Mouse (Mus musculus): Measurements from ENCODE around the gene Arrdc5. TPM values are rescaled to one million over a fixed set of nuclear protein-coding genes. Genes with fewer than 3 reads are reported as not detected.
"Not testable (repeated sequence)": the region's sequence is repeated elsewhere in the genome, so short reads cannot be mapped to it uniquely, and the experiment has no call there.

Arrdc5 gene
- polyA plus RNA-seq, 1 experiment from 2014 or later: not detected

DNA sequence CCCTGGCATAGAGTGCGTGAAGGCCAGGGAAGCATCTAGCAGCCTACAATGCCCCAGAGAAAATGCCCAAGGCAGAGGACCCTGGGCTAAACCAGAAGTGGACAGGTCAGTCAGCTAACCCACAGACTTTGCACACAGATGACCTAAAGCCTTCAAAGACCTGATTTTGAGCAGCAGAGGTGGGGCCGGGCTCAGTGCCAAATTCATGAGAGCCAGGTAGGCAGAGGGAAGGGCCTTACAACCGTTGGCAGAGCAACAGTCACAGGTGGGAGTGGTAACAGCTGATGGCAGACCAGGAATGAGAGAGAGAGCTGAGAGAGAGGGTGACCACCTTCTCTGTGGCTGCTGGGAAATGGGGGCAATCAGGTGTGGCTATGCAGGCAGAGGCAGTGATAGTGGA, 27.4 kb downstream of the Arrdc5 start:
- Histone ChIP-seq H3K9me3 (no peaks in the 10 kb centered on the region), H3K9ac (no peak overlapping the region), H3K27ac (no peak overlapping the region), H3K4me1 (replicated peaks) (peaks cover 24% of the 10 kb centered on the region), H3K4me2 (no peak overlapping the region), H3K27me3 (no peaks in the 10 kb centered on the region), H3K4me3 (no peak overlapping the region), H3K36me3 (peaks cover 8% of the 10 kb centered on the region)
- ATAC-seq (ENCODE audit: low FRiP score): no peak
- 80% methylated on average over 3 of the region's 3 CpGs for WGBS

DNA sequence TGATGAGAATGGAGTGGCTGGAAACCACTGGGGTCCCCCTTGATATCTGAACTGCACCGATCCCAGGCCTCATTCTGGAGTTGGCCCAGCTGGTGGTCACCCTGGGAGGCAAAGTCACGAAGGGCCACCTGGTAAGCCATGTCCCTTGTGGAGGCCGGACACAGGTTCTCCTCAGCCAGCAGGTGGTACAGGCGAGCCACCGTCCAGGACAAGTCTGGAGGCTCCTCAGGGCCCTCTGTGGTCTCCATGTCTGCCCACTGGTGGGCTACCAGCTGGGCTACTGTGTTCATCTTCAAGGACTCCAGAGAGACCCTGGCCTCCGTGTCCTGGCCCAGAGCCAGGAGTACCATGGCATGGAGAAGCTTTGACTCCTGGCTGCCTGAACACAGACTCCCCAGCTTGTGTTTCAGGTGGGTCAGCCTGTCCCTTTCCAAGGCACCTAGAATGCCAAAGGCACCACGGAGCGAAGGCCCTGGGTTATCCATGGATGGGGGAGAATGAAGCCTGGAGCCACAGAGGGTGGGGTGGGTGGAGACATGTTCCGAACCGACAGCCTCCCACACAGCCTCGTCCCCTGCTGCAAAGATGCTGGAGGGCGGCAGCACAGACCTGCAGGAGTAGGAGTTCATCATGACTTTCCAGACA, 28.4 kb downstream of the Arrdc5 start:
- H3K27me3 ChIP-seq: no peaks in the 10 kb centered on the region
- no peak for ATAC-seq (ENCODE audit: low FRiP score)
- no peaks in the 10 kb centered on the region for H3K9me3 ChIP-seq
- no peak overlapping the region for H3K4me2 ChIP-seq
- 87% methylated on average over 12 of the region's 12 CpGs for WGBS
- no peak overlapping the region for H3K27ac ChIP-seq
- H3K4me1 ChIP-seq (replicated peaks): peaks cover 17% of the 10 kb centered on the region
- no peak overlapping the region for H3K9ac ChIP-seq
- peaks cover 8% of the 10 kb centered on the region for H3K36me3 ChIP-seq
- no peak overlapping the region for H3K4me3 ChIP-seq

DNA sequence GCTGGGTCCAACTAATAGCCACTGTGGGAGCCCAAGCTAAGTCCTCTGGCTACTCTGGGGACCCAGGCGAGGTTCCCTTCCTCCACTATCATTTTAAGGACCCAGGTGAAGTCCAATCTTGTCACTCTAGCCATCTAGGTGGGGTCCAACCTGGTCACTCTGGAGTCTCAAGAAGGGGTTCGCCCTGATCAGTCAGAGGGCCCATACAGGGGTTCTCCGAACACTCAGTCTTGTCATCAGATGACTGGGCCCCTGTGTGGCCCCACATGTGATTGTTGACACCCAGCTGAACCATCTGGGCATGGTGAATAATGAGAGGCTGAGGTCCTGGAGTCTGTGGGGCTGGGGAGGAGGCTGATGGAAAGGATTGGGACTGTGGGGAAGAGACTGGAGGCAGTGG, 30.3 kb downstream of the Arrdc5 start:
- peak overlapping the region; percentile 40 for H3K4me3 ChIP-seq
- 83% methylated on average over 3 of the region's 3 CpGs for WGBS
- H3K4me1 ChIP-seq (replicated peaks): peaks cover 9% of the 10 kb centered on the region
- peak; percentile 43 for ATAC-seq (ENCODE audit: low FRiP score)
- peak overlapping the region; percentile 74 for H3K9ac ChIP-seq
- H3K27me3 ChIP-seq: no peaks in the 10 kb centered on the region
- H3K36me3 ChIP-seq: peaks cover 18% of the 10 kb centered on the region
- H3K27ac ChIP-seq: peak overlapping the region; percentile 87
- peak overlapping the region; percentile 69 for H3K4me2 ChIP-seq
- H3K9me3 ChIP-seq: no peaks in the 10 kb centered on the region

DNA sequence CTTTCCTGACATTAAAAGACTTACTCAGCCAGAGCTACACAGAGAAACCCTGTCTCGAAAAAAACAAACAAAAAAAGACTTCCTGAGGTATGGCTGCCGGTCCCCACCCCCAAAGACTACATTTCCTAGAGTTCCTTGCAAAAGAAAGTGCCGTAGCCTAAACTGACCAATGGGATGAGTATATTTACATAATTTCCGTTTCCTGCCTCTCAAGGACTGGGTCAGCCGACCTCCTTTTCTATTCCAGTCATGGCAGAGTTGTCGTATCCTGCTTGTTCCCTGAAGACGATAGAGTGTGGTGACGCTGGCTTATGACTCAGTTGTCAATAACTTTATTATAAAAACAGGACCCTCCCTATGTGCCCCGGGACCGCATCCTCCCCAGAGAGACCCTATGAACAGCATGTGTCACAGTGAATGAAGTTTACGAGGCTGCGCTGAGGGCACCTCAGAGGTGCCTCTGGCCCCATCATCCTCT, 30.9 kb downstream of the Arrdc5 start:
- Histone ChIP-seq H3K27ac (peak overlapping the region; percentile 87), H3K9ac (peak overlapping the region; percentile 74), H3K4me3 (peak overlapping the region; percentile 40), H3K4me1 (replicated peaks) (peaks cover 9% of the 10 kb centered on the region), H3K4me2 (peak overlapping the region; percentile 69), H3K36me3 (peaks cover 21% of the 10 kb centered on the region), H3K27me3 (no peaks in the 10 kb centered on the region), H3K9me3 (no peaks in the 10 kb centered on the region)
- peak; percentile 83 for ATAC-seq (ENCODE audit: low FRiP score)
- WGBS: 22% methylated on average over 12 of the region's 12 CpGs

DNA sequence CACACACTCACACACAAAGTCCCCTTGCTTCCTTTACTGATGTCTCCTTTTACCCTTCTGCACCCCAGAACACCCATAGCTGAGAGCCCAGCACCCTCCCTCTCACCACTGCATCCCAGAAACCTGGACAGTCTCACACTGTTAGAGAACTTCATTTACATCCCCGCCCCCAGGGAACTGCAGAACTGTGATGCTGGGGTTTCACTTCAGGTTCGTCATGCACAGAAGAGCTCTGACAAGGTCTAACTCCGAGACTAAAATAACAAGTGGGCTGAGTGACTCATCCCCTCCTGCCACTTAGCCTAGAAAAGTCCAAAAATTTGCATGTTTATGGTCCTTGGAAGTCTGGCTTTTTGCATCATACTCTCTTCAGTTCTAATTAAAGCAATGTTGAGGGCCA, 33.8 kb downstream of the Arrdc5 start:
- Histone ChIP-seq H3K27me3 (no peaks in the 10 kb centered on the region), H3K4me1 (replicated peaks) (peaks cover 32% of the 10 kb centered on the region), H3K9ac (no peak overlapping the region), H3K36me3 (peaks cover 36% of the 10 kb centered on the region), H3K4me3 (no peak overlapping the region), H3K27ac (no peak overlapping the region), H3K9me3 (no peaks in the 10 kb centered on the region), H3K4me2 (no peak overlapping the region)
- 71% methylated on average over 3 of the region's 3 CpGs for WGBS
- ATAC-seq (ENCODE audit: low FRiP score): no peak

DNA sequence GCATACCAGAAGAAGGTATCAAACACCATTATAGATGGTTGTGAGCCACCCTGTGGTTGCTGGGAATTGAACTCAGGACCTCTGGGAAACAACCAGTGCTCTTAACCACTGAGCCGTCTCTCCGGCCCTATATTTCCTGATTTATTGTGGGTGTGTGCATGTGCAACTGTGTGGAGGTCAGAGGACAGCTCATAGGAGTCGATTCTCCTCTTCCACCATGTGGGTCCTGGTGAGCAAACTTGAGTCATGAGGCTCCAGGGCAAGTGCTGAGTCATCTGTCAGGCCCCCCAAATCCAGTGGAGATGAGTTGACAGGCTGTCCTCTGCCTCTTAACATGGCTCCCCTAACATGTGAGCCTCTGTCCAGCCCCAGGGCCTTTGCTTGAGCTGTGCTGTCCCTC, 34.2 kb downstream of the Arrdc5 start:
- no peak overlapping the region for H3K4me2 ChIP-seq
- H3K4me1 ChIP-seq (replicated peaks): peaks cover 36% of the 10 kb centered on the region
- peaks cover 36% of the 10 kb centered on the region for H3K36me3 ChIP-seq
- no peak overlapping the region for H3K27ac ChIP-seq
- H3K27me3 ChIP-seq: no peaks in the 10 kb centered on the region
- WGBS: 92% methylated on average over 3 of the region's 3 CpGs
- no peak overlapping the region for H3K4me3 ChIP-seq
- H3K9me3 ChIP-seq: no peaks in the 10 kb centered on the region
- no peak for ATAC-seq (ENCODE audit: low FRiP score)
- H3K9ac ChIP-seq: no peak overlapping the region

DNA sequence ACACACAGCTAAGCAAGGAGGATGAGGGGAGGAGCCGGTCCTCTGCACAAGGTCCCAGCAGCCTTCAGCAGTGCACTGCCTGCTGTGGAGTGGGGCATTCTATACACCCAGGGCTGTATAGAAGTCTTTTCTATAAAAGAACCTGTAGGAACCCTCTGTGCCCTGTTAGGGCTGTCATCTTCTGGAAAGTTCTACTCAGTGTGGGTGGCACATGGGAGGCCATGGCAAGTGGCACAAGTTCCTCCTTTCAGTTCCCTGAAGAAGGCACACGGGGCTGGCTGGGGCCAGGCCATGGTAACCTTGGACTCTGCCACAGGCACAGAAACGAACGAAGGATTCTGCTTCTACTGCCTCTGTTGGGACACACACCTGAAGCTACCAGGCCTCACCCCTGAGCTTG, 35.1 kb downstream of the Arrdc5 start:
- no peaks in the 10 kb centered on the region for H3K27me3 ChIP-seq
- H3K27ac ChIP-seq: no peak overlapping the region
- no peaks in the 10 kb centered on the region for H3K9me3 ChIP-seq
- peaks cover 45% of the 10 kb centered on the region for H3K4me1 ChIP-seq (replicated peaks)
- no peak for ATAC-seq (ENCODE audit: low FRiP score)
- H3K36me3 ChIP-seq: peaks cover 44% of the 10 kb centered on the region
- H3K9ac ChIP-seq: no peak overlapping the region
- H3K4me2 ChIP-seq: no peak overlapping the region
- H3K4me3 ChIP-seq: no peak overlapping the region
- WGBS: 92% methylated on average over 4 of the region's 4 CpGs

DNA sequence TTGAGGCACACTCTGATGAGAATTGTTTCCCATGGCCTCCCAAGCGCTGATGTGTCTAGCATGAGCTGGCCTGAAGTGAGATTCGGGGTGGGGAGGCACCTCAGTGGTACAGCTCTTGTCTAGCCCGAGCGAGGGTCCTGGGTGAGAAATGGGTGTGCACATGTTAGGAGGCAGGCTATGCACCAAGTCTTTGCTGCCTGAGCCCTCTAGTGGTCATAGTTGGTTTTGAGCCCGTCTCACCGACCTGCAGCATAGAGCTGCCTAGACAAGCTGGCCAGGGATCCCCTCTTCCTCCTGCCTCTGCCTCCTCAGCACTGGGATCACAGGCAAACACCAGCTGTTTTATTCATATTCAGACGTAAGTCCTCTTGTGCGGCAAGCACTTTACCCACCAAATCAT, 36.1 kb downstream of the Arrdc5 start:
- Histone ChIP-seq H3K9ac (no peak overlapping the region), H3K9me3 (no peaks in the 10 kb centered on the region), H3K36me3 (peaks cover 54% of the 10 kb centered on the region), H3K4me2 (no peak overlapping the region), H3K27ac (no peak overlapping the region), H3K4me1 (replicated peaks) (peaks cover 48% of the 10 kb centered on the region), H3K4me3 (no peak overlapping the region), H3K27me3 (no peaks in the 10 kb centered on the region)
- 22% methylated on average over 8 of the region's 8 CpGs for WGBS
- ATAC-seq (ENCODE audit: low FRiP score): peak; percentile 57

DNA sequence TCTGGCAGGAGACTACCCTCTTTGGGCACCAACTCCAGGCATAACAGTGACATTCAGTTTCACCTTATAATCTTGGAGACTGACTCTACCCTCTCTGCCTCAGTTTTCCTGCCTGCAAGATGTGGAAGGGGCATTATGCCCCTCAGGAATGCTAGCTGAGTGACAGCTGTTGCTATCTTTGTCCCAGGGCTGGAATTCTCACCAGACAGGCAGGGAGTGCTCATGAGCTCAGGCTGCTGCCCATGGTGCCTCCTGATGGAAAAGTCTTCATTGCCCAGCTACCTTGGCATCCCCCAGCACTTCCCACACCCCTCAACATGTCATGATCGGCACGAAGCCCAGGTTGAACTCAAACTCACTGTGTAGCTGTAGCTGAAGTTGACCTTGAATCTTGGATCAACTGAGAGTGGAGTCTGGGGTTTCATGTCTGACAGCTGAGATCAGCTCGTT, 37.4 kb downstream of the Arrdc5 start:
- Histone ChIP-seq H3K4me3 (no peak overlapping the region), H3K9me3 (no peaks in the 10 kb centered on the region), H3K27me3 (no peaks in the 10 kb centered on the region), H3K4me2 (no peak overlapping the region), H3K4me1 (replicated peaks) (peaks cover 60% of the 10 kb centered on the region), H3K27ac (no peak overlapping the region), H3K36me3 (peaks cover 64% of the 10 kb centered on the region), H3K9ac (peak overlapping the region; percentile 9; the same call in 1 of the 2 replicates)
- no peak for ATAC-seq (ENCODE audit: low FRiP score)
- 94% methylated on average over 3 of the region's 3 CpGs for WGBS

DNA sequence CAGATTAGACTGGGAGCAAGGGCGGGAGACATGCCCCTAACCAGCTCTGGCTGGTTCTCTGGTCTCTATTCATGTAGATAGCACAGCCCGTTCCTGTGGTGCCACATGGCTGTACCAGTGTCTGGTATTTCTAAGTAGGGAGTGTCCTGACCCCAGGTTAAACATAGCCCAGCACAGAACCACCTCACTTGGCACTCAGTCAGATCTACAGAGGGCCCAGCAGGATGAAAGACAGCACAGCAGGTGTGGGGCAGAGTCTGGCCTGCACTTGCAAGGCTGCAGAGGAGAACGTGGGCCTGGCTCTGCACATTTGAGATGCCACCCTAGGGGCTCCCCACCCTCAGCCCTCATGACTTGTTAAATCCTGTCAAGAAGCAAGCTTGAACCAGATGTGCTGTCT, 38.9 kb downstream of the Arrdc5 start:
- ATAC-seq (ENCODE audit: low FRiP score): no peak
- no peak overlapping the region for H3K4me3 ChIP-seq
- 75% methylated on average over 3 of the region's 3 CpGs for WGBS
- H3K9me3 ChIP-seq: no peaks in the 10 kb centered on the region
- peak overlapping the region; percentile 49; the same call in 1 of the 2 replicates for H3K9ac ChIP-seq
- no peak overlapping the region for H3K4me2 ChIP-seq
- peaks cover 64% of the 10 kb centered on the region for H3K4me1 ChIP-seq (replicated peaks)
- no peaks in the 10 kb centered on the region for H3K27me3 ChIP-seq
- no peak overlapping the region for H3K27ac ChIP-seq
- peaks cover 64% of the 10 kb centered on the region for H3K36me3 ChIP-seq

DNA sequence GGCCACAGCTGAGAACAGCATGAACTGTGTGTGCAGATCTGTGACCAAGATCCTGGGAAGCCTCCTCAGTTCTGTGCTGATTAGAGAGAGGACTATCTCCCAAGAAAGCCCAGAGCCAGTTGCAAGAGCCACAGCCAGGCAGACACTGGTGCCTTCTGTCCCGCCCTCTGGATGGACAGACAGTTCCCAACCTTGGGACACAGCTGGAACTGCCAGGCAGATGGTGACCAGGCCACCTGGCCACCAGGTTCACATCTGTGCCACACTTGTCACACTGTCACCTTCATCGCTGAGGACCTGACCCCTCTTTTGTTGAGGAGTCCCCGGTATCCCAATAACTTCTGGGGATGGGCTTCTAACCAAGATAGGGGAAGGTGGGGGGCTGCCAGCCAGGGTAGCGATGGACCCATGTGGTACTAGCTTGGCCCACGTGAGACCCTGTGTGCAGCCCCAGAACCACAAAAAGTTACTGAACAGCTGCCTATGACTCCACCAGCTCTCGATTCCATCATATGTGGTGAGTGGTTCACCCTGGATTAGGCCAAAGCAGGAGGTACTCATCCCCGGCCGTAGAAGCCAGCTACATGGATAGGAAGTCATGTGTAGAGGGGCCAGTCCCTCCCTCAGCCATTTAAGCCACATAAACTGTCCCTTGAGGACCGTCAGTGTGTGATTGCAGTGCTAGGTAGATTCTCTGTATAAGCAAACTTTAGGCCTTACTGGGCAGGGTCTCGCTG, 40.6 kb downstream of the Arrdc5 start:
- peak overlapping the region; percentile 40 for H3K4me2 ChIP-seq
- 91% methylated on average over 10 of the region's 10 CpGs for WGBS

DNA sequence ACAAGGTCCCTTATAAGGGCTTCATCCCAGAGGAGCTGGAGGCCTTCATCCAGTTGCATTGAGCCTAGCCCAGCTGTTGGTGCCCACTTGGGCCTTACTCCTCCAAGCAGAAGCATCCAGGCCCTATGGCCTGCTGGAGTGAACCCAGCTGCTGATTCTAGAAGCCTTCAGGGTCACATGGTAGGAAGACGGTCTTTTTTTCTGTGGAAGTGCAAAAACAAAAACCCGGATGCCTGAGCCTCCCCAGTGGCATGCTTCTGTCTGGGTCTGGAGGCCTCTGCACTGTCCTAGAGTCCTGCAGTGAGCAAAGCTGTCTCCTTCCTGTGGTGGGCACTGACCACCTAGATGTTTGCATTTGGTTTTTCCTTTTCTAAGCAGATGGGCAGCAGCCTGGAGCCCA, 41.3 kb downstream of the Arrdc5 start:
- WGBS: 82% methylated on average over 2 of the region's 2 CpGs
- not testable (repeated sequence) for ATAC-seq (ENCODE audit: low FRiP score); H3K9me3 ChIP-seq; H3K4me3 ChIP-seq; H3K27ac ChIP-seq; H3K27me3 ChIP-seq
- Histone ChIP-seq H3K9ac (peak overlapping the region; percentile 49; the same call in 1 of the 2 replicates), H3K4me1 (replicated peaks) (peaks cover 71% of the 10 kb centered on the region), H3K36me3 (peaks cover 51% of the 10 kb centered on the region), H3K4me2 (peak overlapping the region; percentile 40)

More for the DNA sequence above, 40.6 kb downstream of the Arrdc5 start:
- no peak for ATAC-seq (ENCODE audit: low FRiP score)
- Histone ChIP-seq H3K27ac (no peak overlapping the region), H3K9ac (peak overlapping the region; percentile 49), H3K36me3 (peaks cover 51% of the 10 kb centered on the region), H3K4me1 (replicated peaks) (peaks cover 75% of the 10 kb centered on the region), H3K9me3 (no peaks in the 10 kb centered on the region), H3K4me3 (no peak overlapping the region; the same call in 1 of the 2 replicates), H3K27me3 (no peaks in the 10 kb centered on the region)

Data from hindbrain, embryonic 13.5 days (tissue).